Mouse (Mus musculus) lung, adult 2 months (tissue): ENCODE measurements around the gene Lancl1.

ENCODE experiments used
- CTCF ChIP-seq: fragments of 200-500 bp; IDR thresholded peaks from 2 replicates; pipeline ENCODE4 v1.5.1; 2011; ENCODE audit warnings: mild to moderate bottlenecking, low read length, control low read depth; ENCODE audit not compliant: insufficient read depth
- POLR2A ChIP-seq: fragments of 200-500 bp; IDR thresholded peaks from 2 replicates; pipeline ENCODE4 v1.6.1; 2011; ENCODE audit warnings: low read depth, mild to moderate bottlenecking, control low read depth, low read length, borderline replicate concordance; ENCODE audit errors: extremely low read depth

GRCm38 (mm10) chr1:67014205-67014604 lies 24.5 kb downstream of the Lancl1 start:
- TF ChIP-seq CTCF (no peak), POLR2A (no peak)
